Mouse (Mus musculus): ENCODE measurements around the gene Pdxdc1. TPM values are rescaled to one million over a fixed set of nuclear protein-coding genes. Genes with fewer than 3 reads are reported as not detected.
"Not testable (repeated sequence)": the region's sequence is repeated elsewhere in the genome, so short reads cannot be mapped to it uniquely, and the experiment has no call there.

Pdxdc1 gene
- total RNA-seq, 2 experiments from 2014 or later = 79.0 to 79.2 TPM

DNA sequence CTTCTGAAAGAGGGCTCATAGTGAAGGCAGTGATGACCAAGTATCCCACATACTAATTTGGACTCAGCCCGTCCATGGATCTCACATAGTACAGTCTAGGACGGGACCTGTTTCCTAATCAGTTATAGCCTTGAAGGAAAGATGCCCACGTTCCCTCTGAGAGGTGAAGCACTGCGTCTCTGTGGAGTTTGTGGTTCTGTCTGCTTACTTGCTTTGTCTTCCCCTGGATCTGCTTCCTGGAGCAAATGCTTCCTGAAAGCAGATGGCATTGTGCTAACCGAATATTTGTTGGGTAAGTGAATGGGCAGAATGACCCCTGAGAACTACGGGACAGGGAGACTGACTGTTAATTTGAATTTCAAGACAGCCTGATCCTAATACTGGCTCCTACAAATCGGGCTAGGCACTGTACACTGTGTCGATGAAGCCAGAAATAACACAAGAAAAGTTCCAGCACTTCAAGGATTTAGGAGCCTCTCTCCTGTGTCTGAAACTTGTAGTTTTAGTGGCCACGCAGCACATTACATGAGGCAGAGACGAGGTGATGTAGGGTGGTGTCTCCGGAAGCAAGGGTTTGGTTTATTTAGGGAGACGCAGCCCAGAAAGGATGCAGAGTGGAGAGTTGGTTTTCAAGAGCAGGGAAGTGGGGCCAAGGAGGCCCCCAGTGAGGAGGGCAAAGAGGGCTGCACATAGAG is 83.0 kb downstream of the Pdxdc1 start:
- no peak for DNase-seq
- intact Hi-C loops (cut with DNase I) = no loop called here

DNA sequence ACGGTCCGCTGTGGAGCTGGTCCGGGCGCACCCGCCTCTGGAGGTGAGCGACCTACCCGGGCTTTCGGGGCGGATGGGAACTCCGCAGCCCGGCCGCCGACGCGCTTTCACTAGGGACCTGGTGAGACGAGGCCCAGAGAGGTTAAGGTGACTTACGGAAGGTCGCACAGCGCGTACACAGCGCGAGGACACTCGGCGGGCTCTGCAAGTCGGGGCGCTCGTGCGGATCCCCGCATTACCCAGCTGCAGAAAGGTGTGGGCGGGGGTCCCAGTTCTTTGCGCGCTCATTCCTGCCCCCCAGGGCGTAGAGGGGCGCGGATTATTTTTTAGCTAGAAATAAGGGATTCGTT is 83.6 kb downstream of the Pdxdc1 start:
- intact Hi-C loops (cut with DNase I) = no loop called here
- DNase-seq = no peak

- intact Hi-C loops (cut with DNase I) = no loop called here
- DNase-seq = peak; percentile 97
Observed at GRCm38 (mm10) chr16:13818560-13819393, 84.2 kb downstream of the Pdxdc1 start, which contains the start of gene Ntan1. Ntan1 (plus strand) TSS chr16:13818845.

DNA sequence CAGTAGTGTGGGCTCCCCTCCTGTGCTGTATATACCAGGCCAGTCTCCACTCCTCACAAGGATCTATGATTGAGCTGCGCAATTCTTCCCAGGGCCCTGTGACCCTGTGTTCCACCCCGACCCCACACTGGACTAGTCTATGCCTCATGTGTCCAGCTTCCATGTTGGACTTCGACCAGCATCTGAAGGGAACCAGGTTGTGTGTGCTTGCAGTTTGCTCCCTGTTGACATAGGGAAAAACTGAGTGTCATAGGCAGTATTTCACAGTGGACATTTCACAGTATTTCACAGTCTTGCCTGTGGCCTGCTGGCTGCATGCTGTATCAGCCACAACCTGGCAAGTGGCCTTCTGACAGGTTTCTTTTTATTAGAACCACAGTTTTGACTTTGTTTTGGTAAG is 89.7 kb downstream of the Pdxdc1 start:
- intact Hi-C loops (cut with DNase I) = no loop called here
- no peak for DNase-seq

DNA sequence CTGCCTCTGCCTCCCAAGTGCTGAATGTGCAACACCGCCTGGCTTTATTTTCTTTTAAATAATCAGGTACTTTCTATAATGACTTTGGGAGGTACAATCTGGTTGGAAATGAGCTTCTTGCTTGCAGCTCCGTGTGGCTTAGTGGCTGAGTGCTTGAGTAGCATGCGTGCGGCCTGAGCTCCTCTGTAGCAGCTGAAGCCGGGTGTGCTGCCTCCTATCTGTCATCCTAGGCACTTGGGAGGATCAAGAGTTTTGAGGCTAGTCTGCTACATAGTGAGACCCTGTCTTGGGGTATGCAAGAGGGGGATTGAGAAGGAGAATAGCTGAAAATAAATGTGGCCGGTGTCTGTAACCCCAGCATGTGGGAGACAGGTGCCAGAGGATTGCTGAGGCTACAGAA is 90.8 kb downstream of the Pdxdc1 start:
- intact Hi-C loops (cut with DNase I) = no loop called here
- DNase-seq = no peak

- intact Hi-C loops (cut with DNase I) = no loop called here
- DNase-seq = no peak
Observed at GRCm38 (mm10) chr16:13808410-13808809, 94.5 kb downstream of the Pdxdc1 start.

GRCm38 (mm10) chr16:13807616-13808015 is 95.3 kb downstream of the Pdxdc1 start:
- intact Hi-C loops (cut with DNase I) = no loop called here
- DNase-seq = no peak

DNA sequence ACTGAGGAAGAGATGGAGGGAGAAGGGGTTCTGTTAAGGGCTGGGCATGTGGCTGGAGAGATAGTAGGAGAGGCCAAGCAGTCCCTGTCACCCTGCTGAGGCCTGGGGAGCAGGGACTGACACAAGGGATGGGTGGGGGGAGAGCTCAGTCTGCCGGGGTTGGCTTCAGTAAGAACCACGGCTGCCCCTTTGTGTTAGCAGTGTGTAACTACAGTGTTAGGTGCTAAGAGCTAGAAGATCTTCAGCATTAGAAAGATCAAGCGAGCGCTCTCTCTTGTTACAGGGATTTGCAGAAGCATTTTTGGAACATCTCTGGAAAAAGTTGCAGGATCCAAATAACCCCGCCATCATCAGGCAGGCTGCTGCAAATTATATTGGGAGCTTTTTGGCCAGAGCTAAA is 98.3 kb downstream of the Pdxdc1 start:
- intact Hi-C loops (cut with DNase I) = no loop called here
- no peak for DNase-seq

DNA sequence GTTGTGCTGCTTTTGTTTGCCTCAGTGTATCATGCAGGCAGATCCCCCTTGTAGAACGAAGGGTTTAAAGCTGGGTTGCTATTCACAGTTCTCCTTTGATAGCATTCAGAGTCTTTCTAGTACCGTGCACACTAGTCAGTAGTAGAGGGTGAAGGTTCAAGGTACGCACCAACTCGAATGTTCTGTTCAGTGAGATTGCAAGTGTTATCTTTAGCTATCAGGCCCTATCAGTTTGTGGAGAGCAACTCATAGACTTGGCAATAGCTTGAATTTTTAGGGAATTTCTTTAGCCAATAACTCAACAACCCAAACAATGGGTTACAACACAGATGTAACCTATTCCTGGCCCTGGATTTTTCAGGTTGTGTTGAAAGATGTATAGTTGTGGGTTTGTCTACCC is 101.7 kb downstream of the Pdxdc1 start:
- intact Hi-C loops (cut with DNase I) = no loop called here
- DNase-seq = no peak

- intact Hi-C loops (cut with DNase I) = no loop called here
Observed at GRCm38 (mm10) chr16:13796746-13797175, 106.2 kb downstream of the Pdxdc1 start.

GRCm38 (mm10) chr16:13793441-13793840 is 109.5 kb downstream of the Pdxdc1 start:
- intact Hi-C loops (cut with DNase I); DNase-seq: not testable (repeated sequence)

More at GRCm38 (mm10) chr16:13796746-13797175, 106.2 kb downstream of the Pdxdc1 start:
- DNase-seq = no peak

DNA sequence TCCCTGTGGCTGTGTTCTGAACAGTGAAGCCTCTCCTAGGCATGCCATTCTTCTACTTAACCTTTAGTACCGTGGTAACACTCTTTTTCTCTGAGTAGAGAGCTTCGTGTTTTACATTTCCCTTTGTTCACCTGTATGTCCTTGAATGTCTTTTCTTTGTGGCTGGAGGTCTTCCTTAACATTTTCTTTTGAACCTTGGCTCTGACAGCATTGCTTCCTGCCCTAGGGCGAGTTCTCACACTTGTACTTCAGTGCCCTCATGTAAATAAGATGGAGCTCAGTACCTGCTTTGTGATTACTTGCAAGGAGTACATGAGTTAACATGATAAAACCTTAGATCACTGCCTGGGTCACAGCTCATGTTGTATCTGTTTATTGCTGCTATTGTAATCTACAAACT is 117.0 kb downstream of the Pdxdc1 start:
- no peak for DNase-seq
- intact Hi-C loops (cut with DNase I) = no loop called here

Small RNA genes lying within 50 kb of the gene (microRNA-seq; reads per million reads assigned to microRNA genes)
- gene Gm27734 = not detected

Other genes with a start within 250 kb of the Pdxdc1 start
- gene Parn, start 235.0 kb downstream of the Pdxdc1 start, total RNA-seq (2021) = 10 to 100 TPM; 32.4 to 37.4 TPM
- gene Bfar, start 231.3 kb downstream of the Pdxdc1 start, total RNA-seq (2021) = 10 to 100 TPM; 38.1 to 41.8 TPM
- 1 to 10 TPM; 4.6 to 6.1 TPM for gene 3110001I22Rik, start 231.2 kb downstream of the Pdxdc1 start, total RNA-seq (2021)
- gene Pla2g10, start 172.1 kb downstream of the Pdxdc1 start, total RNA-seq (2021) = not detected
- 10 to 100 TPM; 52.6 to 56.6 TPM for gene Rrn3, start 122.4 kb downstream of the Pdxdc1 start, total RNA-seq (2021)
- gene Ntan1, start 84.3 kb downstream of the Pdxdc1 start, total RNA-seq (2021) = 100 to 1,000 TPM; 107 to 109 TPM
- gene Mpv17l, start within 50 bp of the Pdxdc1 start, total RNA-seq (2021) = 10 to 100 TPM; 46.6 to 53.9 TPM
- gene 2900011O08Rik, start 83.5 kb upstream of the Pdxdc1 start, total RNA-seq (2021) = 100 to 1,000 TPM; 246 to 247 TPM
- 1 to 10 TPM in 1 of 2 experiments, under 1 TPM in 1; 0.40 to 2.8 TPM for gene Ifitm7, start 83.8 kb upstream of the Pdxdc1 start, total RNA-seq (2021)

Measured in left cerebral cortex, postnatal 4 days (tissue).